Mouse (Mus musculus): ENCODE data around the gene Iqub. TPM values are rescaled to one million over a fixed set of nuclear protein-coding genes. Genes with fewer than 3 reads are reported as not detected.

Iqub gene
- polyA plus RNA-seq, 1 experiment from 2014 or later = 2.1 TPM

GRCm38 (mm10) chr6:24530711-24531420, 16.0 kb upstream of the Iqub start:
- Histone ChIP-seq H3K27me3 (no peaks in the 10 kb centered on the region), H3K4me1 (peaks cover 25% of the 10 kb centered on the region), H3K4me2 (replicated peaks) (peak overlapping the region; percentile 34), H3K36me3 (no peaks in the 10 kb centered on the region), H3K9me3 (no peaks in the 10 kb centered on the region), H3K9ac (replicated peaks) (peak overlapping the region; percentile 26; the same call in 1 of the 2 replicates), H3K4me3 (peak overlapping the region; percentile 20), H3K27ac (replicated peaks) (no peak overlapping the region)
- 56% methylated on average over 11 of the region's 11 CpGs for WGBS
- ATAC-seq (replicated peaks) = no peak

GRCm38 (mm10) chr6:24530166-24530565, 15.3 kb upstream of the Iqub start:
- H3K36me3 ChIP-seq = no peaks in the 10 kb centered on the region
- ATAC-seq (replicated peaks) = no peak
- no peak overlapping the region for H3K27ac ChIP-seq (replicated peaks)
- peak overlapping the region; percentile 34 for H3K4me2 ChIP-seq (replicated peaks)
- H3K9me3 ChIP-seq = no peaks in the 10 kb centered on the region
- H3K9ac ChIP-seq (replicated peaks) = peak overlapping the region; percentile 26; the same call in 1 of the 2 replicates
- H3K4me1 ChIP-seq = peaks cover 27% of the 10 kb centered on the region
- WGBS = 24% methylated on average over 4 of the region's 4 CpGs
- H3K4me3 ChIP-seq = peak overlapping the region; percentile 20
- H3K27me3 ChIP-seq = no peaks in the 10 kb centered on the region

GRCm38 (mm10) chr6:24528064-24528243, 13.1 kb upstream of the Iqub start, which contains the start of gene Asb15:
Gene Asb15, plus strand, starts transcription at chr6:24528144.
- Histone ChIP-seq H3K4me1 (peaks cover 27% of the 10 kb centered on the region), H3K36me3 (no peaks in the 10 kb centered on the region), H3K27me3 (no peaks in the 10 kb centered on the region), H3K4me3 (peak within 1 kb of the TSS; percentile 69), H3K9ac (replicated peaks) (peak within 1 kb of the TSS; percentile 69), H3K9me3 (no peaks in the 10 kb centered on the region), H3K27ac (replicated peaks) (peak within 1 kb of the TSS; percentile 19; the same call in 1 of the 2 replicates), H3K4me2 (replicated peaks) (peak within 1 kb of the TSS; percentile 69)
- WGBS = 55% methylated on average over 2 of the region's 2 CpGs
- no peak for ATAC-seq (replicated peaks)

GRCm38 (mm10) chr6:24527155-24528063, 12.5 kb upstream of the Iqub start, which contains the start of gene Ndufa5:
Gene Ndufa5, minus strand, starts transcription at chr6:24528013.
- Histone ChIP-seq H3K27ac (replicated peaks) (peak within 1 kb of the TSS; percentile 19; the same call in 1 of the 2 replicates), H3K36me3 (0 out of 2 replicates have a peak, but pooled peaks cover 2% of the 10 kb centered on the region), H3K4me2 (replicated peaks) (peak within 1 kb of the TSS; percentile 69), H3K27me3 (no peaks in the 10 kb centered on the region), H3K9me3 (no peaks in the 10 kb centered on the region), H3K4me1 (peaks cover 27% of the 10 kb centered on the region), H3K9ac (replicated peaks) (peak within 1 kb of the TSS; percentile 69), H3K4me3 (peak within 1 kb of the TSS; percentile 69)
- peak; percentile 98 for ATAC-seq (replicated peaks)
- under 1% methylated on average over 53 of the region's 53 CpGs for WGBS

- Histone ChIP-seq H3K27ac (replicated peaks) (no peak overlapping the region), H3K36me3 (peaks cover 10% of the 10 kb centered on the region; the same call in 1 of the 2 replicates), H3K4me3 (no peak overlapping the region), H3K27me3 (no peaks in the 10 kb centered on the region), H3K9ac (replicated peaks) (no peak overlapping the region), H3K9me3 (no peaks in the 10 kb centered on the region), H3K4me1 (peaks cover 24% of the 10 kb centered on the region), H3K4me2 (replicated peaks) (no peak overlapping the region)
- ATAC-seq (replicated peaks) = no peak
- WGBS = 93% methylated on average over 3 of the region's 3 CpGs
These were observed 10.8 kb upstream of the Iqub start for GRCm38 (mm10) chr6:24525705-24526104.

- no peak overlapping the region for H3K4me3 ChIP-seq
- ATAC-seq (replicated peaks) = peak; percentile 62; the same call in 1 of the 2 replicates
- peaks cover 10% of the 10 kb centered on the region for H3K4me1 ChIP-seq
- H3K9me3 ChIP-seq = no peaks in the 10 kb centered on the region
- H3K36me3 ChIP-seq = peaks cover 19% of the 10 kb centered on the region; the same call in 1 of the 2 replicates
- H3K27me3 ChIP-seq = no peaks in the 10 kb centered on the region
- H3K27ac ChIP-seq (replicated peaks) = no peak overlapping the region
- H3K9ac ChIP-seq (replicated peaks) = no peak overlapping the region
- H3K4me2 ChIP-seq (replicated peaks) = no peak overlapping the region
- 47% methylated on average over 2 of the region's 2 CpGs for WGBS
These were observed 1.3 kb upstream of the Iqub start for GRCm38 (mm10) chr6:24516197-24516596.

GRCm38 (mm10) chr6:24504141-24504540, 10.7 kb downstream of the Iqub start:
- ATAC-seq (replicated peaks) = no peak
- Histone ChIP-seq H3K36me3 (no peaks in the 10 kb centered on the region), H3K27ac (replicated peaks) (no peak overlapping the region), H3K9ac (replicated peaks) (no peak overlapping the region), H3K27me3 (no peaks in the 10 kb centered on the region), H3K4me2 (replicated peaks) (no peak overlapping the region), H3K9me3 (no peaks in the 10 kb centered on the region), H3K4me3 (no peak overlapping the region), H3K4me1 (peaks cover 4% of the 10 kb centered on the region; the same call in 1 of the 2 replicates)
- WGBS = 62% methylated on average over 2 of the region's 2 CpGs

GRCm38 (mm10) chr6:24490341-24490740, 24.5 kb downstream of the Iqub start:
- H3K36me3 ChIP-seq = no peaks in the 10 kb centered on the region
- no peaks in the 10 kb centered on the region for H3K9me3 ChIP-seq
- no peaks in the 10 kb centered on the region for H3K27me3 ChIP-seq
- H3K4me3 ChIP-seq = no peak overlapping the region
- H3K9ac ChIP-seq (replicated peaks) = no peak overlapping the region
- no peak overlapping the region for H3K4me2 ChIP-seq (replicated peaks)
- ATAC-seq (replicated peaks) = no peak
- WGBS = 14% methylated on average over 1 of the region's 1 CpGs
- H3K4me1 ChIP-seq = no peaks in the 10 kb centered on the region
- H3K27ac ChIP-seq (replicated peaks) = no peak overlapping the region

- no peak overlapping the region for H3K9ac ChIP-seq (replicated peaks)
- no peak overlapping the region for H3K27ac ChIP-seq (replicated peaks)
- no peak overlapping the region for H3K4me2 ChIP-seq (replicated peaks)
- H3K36me3 ChIP-seq = no peaks in the 10 kb centered on the region
- no peaks in the 10 kb centered on the region for H3K27me3 ChIP-seq
- H3K9me3 ChIP-seq = no peaks in the 10 kb centered on the region
- H3K4me3 ChIP-seq = no peak overlapping the region
- no peaks in the 10 kb centered on the region for H3K4me1 ChIP-seq
- ATAC-seq (replicated peaks) = no peak
- 87% methylated on average over 5 of the region's 5 CpGs for WGBS
These were observed 28.3 kb downstream of the Iqub start for GRCm38 (mm10) chr6:24486530-24486929.

GRCm38 (mm10) chr6:24470571-24471132, 44.2 kb downstream of the Iqub start:
- WGBS = 11% methylated on average over 1 of the region's 1 CpGs
- peak overlapping the region; percentile 64 for H3K27ac ChIP-seq (replicated peaks)

GRCm38 (mm10) chr6:24470135-24470534, 44.7 kb downstream of the Iqub start:
- 59% methylated on average over 2 of the region's 2 CpGs for WGBS
- H3K9me3 ChIP-seq = no peaks in the 10 kb centered on the region
- H3K4me2 ChIP-seq (replicated peaks) = no peak overlapping the region
- ATAC-seq (replicated peaks) = peak; percentile 37
- H3K9ac ChIP-seq (replicated peaks) = no peak overlapping the region
- peak overlapping the region; percentile 64 for H3K27ac ChIP-seq (replicated peaks)
- no peak overlapping the region for H3K4me3 ChIP-seq
- H3K4me1 ChIP-seq = peaks cover 7% of the 10 kb centered on the region
- no peaks in the 10 kb centered on the region for H3K27me3 ChIP-seq
- no peaks in the 10 kb centered on the region for H3K36me3 ChIP-seq

More at GRCm38 (mm10) chr6:24470571-24471132, 44.2 kb downstream of the Iqub start:
- Histone ChIP-seq H3K36me3 (no peaks in the 10 kb centered on the region), H3K4me2 (replicated peaks) (no peak overlapping the region), H3K9me3 (no peaks in the 10 kb centered on the region), H3K4me1 (peaks cover 7% of the 10 kb centered on the region), H3K4me3 (no peak overlapping the region), H3K27me3 (no peaks in the 10 kb centered on the region), H3K9ac (replicated peaks) (no peak overlapping the region)
- ATAC-seq (replicated peaks) = peak; percentile 76

GRCm38 (mm10) chr6:24456097-24456496, 58.8 kb downstream of the Iqub start:
- ATAC-seq (replicated peaks) = no peak
- Histone ChIP-seq H3K4me2 (replicated peaks) (no peak overlapping the region), H3K36me3 (no peaks in the 10 kb centered on the region), H3K9me3 (no peaks in the 10 kb centered on the region), H3K27ac (replicated peaks) (no peak overlapping the region), H3K9ac (replicated peaks) (no peak overlapping the region), H3K4me1 (no peaks in the 10 kb centered on the region), H3K4me3 (no peak overlapping the region), H3K27me3 (no peaks in the 10 kb centered on the region)
- 50% methylated on average over 7 of the region's 7 CpGs for WGBS
